Mouse (Mus musculus) testis, adult 2 months (tissue): ENCODE measurements around the gene Plcb2.

Source experiments
- CTCF ChIP-seq: fragments of 200-500 bp; IDR thresholded peaks from 2 replicates; pipeline ENCODE4 v1.5.1; 2012; ENCODE audit warnings: low read depth, mild to moderate bottlenecking, inconsistent platforms, low read length, moderate library complexity; ENCODE audit not compliant: control insufficient read depth, insufficient read depth, insufficient replicate concordance
- POLR2A ChIP-seq: fragments of 200-500 bp; IDR thresholded peaks from 2 replicates; pipeline ENCODE4 v1.6.1; 2012; ENCODE audit warnings: low read depth, mild to moderate bottlenecking, inconsistent platforms, low read length, moderate library complexity; ENCODE audit not compliant: control insufficient read depth

- TF ChIP-seq CTCF (no peak), POLR2A (no peak)
Measured at GRCm38 (mm10) chr2:118729194-118729593, 956 bp upstream of the Plcb2 start.
